ENCODE assay signal across 8 mouse cellular contexts in the genomic region with DNA sequence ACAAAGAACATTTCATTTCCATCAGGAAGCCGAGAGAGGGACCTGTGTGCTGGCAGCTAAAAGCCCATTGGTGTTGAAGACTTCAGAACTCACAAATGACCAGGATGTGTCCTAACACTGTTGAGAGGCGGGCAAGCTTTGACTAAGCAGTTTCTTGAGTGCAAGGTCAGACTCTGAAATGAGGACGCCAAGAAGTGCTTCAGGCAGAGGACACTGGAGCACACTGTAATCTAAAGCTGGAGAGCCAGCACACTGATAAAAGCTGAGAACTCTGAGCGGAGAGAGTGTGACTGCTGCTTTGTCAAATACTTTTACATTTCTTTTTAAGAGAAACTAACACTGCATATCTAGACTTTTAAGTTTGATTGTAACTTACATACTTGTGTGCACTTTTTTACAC.
DNase-seq lines count a peak whose midpoint lies in the region; ATAC-seq and TF ChIP-seq lines count a peak whose summit lies in the region.

No protein-coding gene starts in this region.

- no peaks in the 10 kb centered on the region for H3K27me3 ChIP-seq in heart, postnatal 0 days (ENCODE audit: control insufficient read depth, insufficient read depth, low read length)
- H3K27me3 ChIP-seq in liver, embryonic 16.5 days (ENCODE audit: control insufficient read depth, insufficient read depth, low read depth, low read length) = no peaks in the 10 kb centered on the region

- H3K4me2 ChIP-seq in heart, postnatal 0 days (ENCODE audit: low read depth, low read length) = peak overlapping the region; percentile 39; the same call in 1 of the 2 replicates
- H3K4me2 ChIP-seq in liver, embryonic 16.5 days (ENCODE audit: low read depth, low read length) = peak overlapping the region; percentile 41

- no peak for TF ChIP-seq CTCF in heart, postnatal 0 days (IDR thresholded peaks at IDR 0.05; ENCODE audit: low read depth)

- TF ChIP-seq EP300 in heart, postnatal 0 days (IDR thresholded peaks at IDR 0.05; ENCODE audit: low read depth) = no peak

- DNase-seq in ovary, adult 18-20 months (ENCODE audit: low spot score) = peak; percentile 52
- no peak for DNase-seq in ovary, postnatal 10 days (ENCODE audit: low spot score)
- DNase-seq in heart, postnatal 0 days (ENCODE audit: low spot score) = peak; percentile 88
- DNase-seq in testis, postnatal 14 days (ENCODE audit: low spot score) = peak; percentile 63
- no peak for DNase-seq in cerebellum, adult 18-20 months
- no peak for DNase-seq in frontal cortex, postnatal 14 days (ENCODE audit: low spot score in 2 of 2)
- no peak for DNase-seq in left cerebral cortex, postnatal 14 days (ENCODE audit: low spot score in 2 of 2)

- no peaks in the 10 kb centered on the region for H3K36me3 ChIP-seq in heart, postnatal 0 days (replicated peaks; ENCODE audit: control insufficient read depth, insufficient read depth, low read length)
- H3K36me3 ChIP-seq in liver, embryonic 16.5 days (ENCODE audit: control insufficient read depth, insufficient read depth) = no peaks in the 10 kb centered on the region

- H3K9ac ChIP-seq in heart, postnatal 0 days (replicated peaks; ENCODE audit: low read depth, low read length) = peak overlapping the region; percentile 30; the same call in 1 of the 2 replicates
- H3K9ac ChIP-seq in liver, embryonic 16.5 days (ENCODE audit: low read depth, low read length) = no peak overlapping the region

- H3K4me1 ChIP-seq in heart, postnatal 0 days (ENCODE audit: control insufficient read depth, insufficient read depth) = peaks cover 42% of the 10 kb centered on the region
- peaks cover 24% of the 10 kb centered on the region for H3K4me1 ChIP-seq in liver, embryonic 16.5 days (ENCODE audit: control insufficient read depth, low read depth, low read length)

- H3K4me3 ChIP-seq in heart, postnatal 0 days (ENCODE audit: low read depth, low read length) = no peak overlapping the region
- no peak overlapping the region for H3K4me3 ChIP-seq in liver, embryonic 16.5 days (ENCODE audit: low read depth, low read length)

- peak overlapping the region; percentile 94 for H3K27ac ChIP-seq in heart, postnatal 0 days (ENCODE audit: low read depth)
- peak overlapping the region; percentile 25 for H3K27ac ChIP-seq in liver, embryonic 16.5 days (ENCODE audit: low read length)

- 4% methylated on average over 4 of the region's 4 CpGs for WGBS in heart, postnatal 0 days
- WGBS in liver, embryonic 16.5 days (ENCODE audit: insufficient replicate concordance) = 28% methylated on average over 4 of the region's 4 CpGs

- intact Hi-C loops in left cerebral cortex, postnatal 14 days (cut with DNase I) = no loop called here

- no peaks in the 10 kb centered on the region for H3K9me3 ChIP-seq in heart, postnatal 0 days (replicated peaks; ENCODE audit: control insufficient read depth, low read length)
- no peaks in the 10 kb centered on the region for H3K9me3 ChIP-seq in liver, embryonic 16.5 days (replicated peaks; ENCODE audit: control insufficient read depth, low read length)

- ATAC-seq in heart, postnatal 0 days (ENCODE audit: insufficient read depth, low read depth) = peak; percentile 73
- ATAC-seq in liver, embryonic 16.5 days (ENCODE audit: low read depth) = peak; percentile 55

Comparison
In these comparisons a context has a peak if more than half of its experiments do, and no peak if none do; other contexts are left out.
1. DNase-seq: peak in ovary, adult 18-20 months (single experiment), heart, postnatal 0 days (single experiment) and testis, postnatal 14 days (single experiment); none in ovary, postnatal 10 days (single experiment), cerebellum, adult 18-20 months (0 of 2), frontal cortex, postnatal 14 days (0 of 2) and left cerebral cortex, postnatal 14 days (0 of 2).